Mouse (Mus musculus) Muller cell, postnatal 12 days (primary cell): Measurements from ENCODE around the gene Gpalpp1.

Experiments
- DNase-seq: peaks from one replicate; pipeline ENCODE4 v3.0.0-alpha.2; 2015; ENCODE audit errors: inconsistent ontology term

Gpalpp1 gene

GRCm38 (mm10) chr14:76110396-76111221 is at the start of gene Gpalpp1, which contains the start of gene Nufip1:
TSS of gene Gpalpp1 (minus strand) at chr14:76110760.
TSS of gene Nufip1 (plus strand) at chr14:76110891.
- peak; percentile 91 for DNase-seq

- peak; percentile 89 for DNase-seq
Observed at GRCm38 (mm10) chr14:76158192-76158785, 47.7 kb upstream of the Gpalpp1 start.

- DNase-seq, result no peak
Observed at GRCm38 (mm10) chr14:76153828-76154227, 43.3 kb upstream of the Gpalpp1 start.

GRCm38 (mm10) chr14:76153003-76153675 is 42.6 kb upstream of the Gpalpp1 start:
- peak; percentile 62 for DNase-seq

- DNase-seq, result peak; percentile 97
Observed at GRCm38 (mm10) chr14:76152162-76153002, 41.8 kb upstream of the Gpalpp1 start.

- no peak for DNase-seq
Observed at GRCm38 (mm10) chr14:76151820-76152161, 41.2 kb upstream of the Gpalpp1 start.

GRCm38 (mm10) chr14:76151011-76151410 is 40.5 kb upstream of the Gpalpp1 start:
- no peak for DNase-seq

- no peak for DNase-seq
Observed at GRCm38 (mm10) chr14:76150499-76150898, 39.9 kb upstream of the Gpalpp1 start.

- DNase-seq, result peak; percentile 61
Observed at GRCm38 (mm10) chr14:76149531-76150179, 39.1 kb upstream of the Gpalpp1 start.

GRCm38 (mm10) chr14:76148294-76148693 is 37.7 kb upstream of the Gpalpp1 start:
- no peak for DNase-seq

- no peak for DNase-seq
Observed at GRCm38 (mm10) chr14:76147061-76147460, 36.5 kb upstream of the Gpalpp1 start.

GRCm38 (mm10) chr14:76145868-76146267 is 35.3 kb upstream of the Gpalpp1 start:
- no peak for DNase-seq

GRCm38 (mm10) chr14:76145248-76145647 is 34.7 kb upstream of the Gpalpp1 start:
- DNase-seq, result no peak

GRCm38 (mm10) chr14:76134975-76135374 is 24.4 kb upstream of the Gpalpp1 start:
- DNase-seq, result no peak

GRCm38 (mm10) chr14:76128174-76128573 is 17.6 kb upstream of the Gpalpp1 start:
- DNase-seq, result no peak

GRCm38 (mm10) chr14:76127311-76127710 is 16.8 kb upstream of the Gpalpp1 start:
- no peak for DNase-seq

GRCm38 (mm10) chr14:76122663-76123058 is 12.1 kb upstream of the Gpalpp1 start:
- no peak for DNase-seq

GRCm38 (mm10) chr14:76121901-76122662 is 11.5 kb upstream of the Gpalpp1 start:
- peak; percentile 35 for DNase-seq

GRCm38 (mm10) chr14:76120472-76120871 is 9.9 kb upstream of the Gpalpp1 start:
- no peak for DNase-seq

GRCm38 (mm10) chr14:76118963-76119362 is 8.4 kb upstream of the Gpalpp1 start:
- peak; percentile 6 for DNase-seq
